Mouse (Mus musculus): ENCODE measurements around the gene Ankrd33b.
A peak's percentile ranks its signal among the peaks of the same experiment; 100 is the strongest.

Gene Ankrd33b

GRCm38 (mm10) chr15:31258693-31259439, 108.7 kb downstream of the Ankrd33b start:
- no peak for DNase-seq

- no peak for DNase-seq
Observed at GRCm38 (mm10) chr15:31258029-31258692, 109.4 kb downstream of the Ankrd33b start.

DNA sequence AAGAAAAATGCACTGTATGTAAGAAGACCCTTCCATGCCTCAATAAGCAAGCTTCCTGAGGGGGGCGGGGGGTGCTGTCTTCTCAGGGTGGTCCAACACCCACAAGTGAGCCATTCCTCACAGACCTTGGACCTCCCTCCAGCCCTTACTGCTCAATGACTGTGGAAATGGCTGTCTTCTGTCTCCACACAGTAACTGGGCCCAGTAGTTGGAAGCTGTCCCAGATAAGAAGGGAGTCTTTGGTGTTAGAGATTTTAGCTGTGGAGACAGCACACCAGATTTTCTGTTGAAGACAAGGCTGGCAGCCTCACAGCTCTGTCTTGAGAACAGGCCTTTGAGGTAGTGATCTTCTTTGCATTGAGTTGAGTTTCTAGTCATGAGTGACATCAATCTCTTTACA, 110.2 kb downstream of the Ankrd33b start:
- no peak for DNase-seq

GRCm38 (mm10) chr15:31255762-31256161, 111.8 kb downstream of the Ankrd33b start:
- DNase-seq = no peak

DNA sequence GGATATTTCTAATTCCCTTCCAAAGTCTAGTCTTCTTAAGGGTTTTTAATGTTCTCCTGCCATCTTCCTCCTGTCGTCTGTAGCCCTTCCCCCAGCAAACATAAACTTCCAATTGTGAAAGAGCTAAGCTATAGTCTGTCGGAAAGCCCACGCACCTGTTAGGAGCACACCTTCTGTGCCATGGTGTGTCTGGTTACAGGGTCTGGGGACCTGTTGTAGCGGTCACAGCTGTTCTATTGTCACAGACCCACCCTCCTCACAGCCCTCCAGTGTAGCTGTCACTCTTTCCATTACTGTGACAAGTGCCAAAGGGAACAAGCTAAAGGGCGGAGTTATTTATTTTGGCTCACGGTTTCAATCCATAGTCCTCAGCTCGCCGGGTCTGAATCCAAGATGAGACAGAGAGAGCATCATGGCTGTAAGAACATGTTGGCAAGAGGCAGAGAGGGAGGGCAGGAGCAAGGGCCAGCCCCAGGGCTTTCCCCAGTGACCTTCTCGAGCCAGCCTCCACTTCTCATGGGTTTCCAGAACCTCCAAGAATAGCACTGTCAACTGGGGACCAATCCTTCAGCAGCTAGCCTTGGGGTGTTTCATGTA, 112.5 kb downstream of the Ankrd33b start:
- no peak for DNase-seq

GRCm38 (mm10) chr15:31253963-31254362, 113.6 kb downstream of the Ankrd33b start:
- DNase-seq = no peak

- DNase-seq = no peak
Observed at GRCm38 (mm10) chr15:31253380-31253779, 114.1 kb downstream of the Ankrd33b start.

GRCm38 (mm10) chr15:31252590-31253311, 114.8 kb downstream of the Ankrd33b start:
- DNase-seq = no peak

DNA sequence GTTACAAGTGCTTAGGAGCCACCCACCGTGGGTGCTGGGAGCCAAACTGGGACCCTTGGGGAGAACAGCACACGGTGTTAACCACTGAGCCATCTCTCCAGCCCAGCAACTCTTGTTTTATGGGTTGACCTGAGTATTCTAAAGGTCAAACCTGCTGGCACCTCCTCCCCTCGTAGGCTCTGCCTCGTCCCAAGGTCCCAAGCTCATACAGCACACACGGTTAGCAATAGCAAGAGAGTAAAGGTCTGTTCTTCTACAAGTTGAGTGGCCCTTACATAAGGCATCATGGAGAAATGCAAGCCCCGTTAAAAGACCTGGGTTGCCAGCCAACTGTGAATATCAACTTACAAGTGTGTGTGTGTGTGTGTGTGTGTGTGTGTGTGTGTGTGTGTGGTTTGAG, 116.3 kb downstream of the Ankrd33b start:
- DNase-seq = no peak

DNA sequence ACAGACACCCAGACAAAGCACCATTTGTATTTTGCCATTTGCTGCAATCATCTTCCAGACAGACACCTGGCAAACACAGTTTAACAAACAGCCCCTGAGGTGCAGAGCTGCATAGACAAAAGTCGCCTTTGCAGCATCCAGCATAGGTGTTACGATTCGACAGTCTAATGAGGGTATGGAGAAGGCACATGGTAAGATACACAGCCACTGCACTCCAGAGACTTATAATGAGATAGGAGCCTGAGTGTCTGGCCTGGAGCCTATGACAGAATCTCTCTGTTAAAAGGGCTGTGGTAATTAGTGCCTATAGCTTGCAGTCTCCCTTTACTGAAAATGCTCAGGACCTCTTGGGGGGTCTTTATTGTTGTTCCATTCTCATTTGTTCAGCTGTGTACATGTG, 116.8 kb downstream of the Ankrd33b start:
- DNase-seq = no peak

GRCm38 (mm10) chr15:31250027-31250426, 117.5 kb downstream of the Ankrd33b start:
- DNase-seq = peak in 1 of 2 experiments; percentile 43

- DNase-seq = no peak
Observed at GRCm38 (mm10) chr15:31248882-31249281, 118.6 kb downstream of the Ankrd33b start.

- DNase-seq = peak; percentile 69 to 73
Observed at GRCm38 (mm10) chr15:31247035-31247434, 120.5 kb downstream of the Ankrd33b start.

DNA sequence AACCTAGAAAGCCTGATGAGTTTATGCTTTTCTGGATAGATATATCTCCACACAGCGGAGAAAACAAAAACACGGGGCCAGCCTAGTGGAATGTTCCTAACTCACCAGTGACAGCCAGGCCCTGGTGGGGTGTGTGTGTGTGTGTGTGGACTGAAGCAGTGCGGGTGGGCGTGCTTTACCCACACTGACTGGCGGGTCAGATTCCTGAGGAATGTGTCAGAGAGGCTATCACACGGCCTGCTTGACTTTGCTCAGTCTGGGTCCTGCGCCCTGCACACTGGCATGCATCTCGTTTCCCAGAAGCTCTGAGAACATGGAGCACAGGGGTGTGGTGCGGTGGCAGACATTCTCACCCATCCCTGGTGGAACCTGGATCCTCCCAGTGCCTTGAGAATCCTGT, 121.6 kb downstream of the Ankrd33b start:
- no peak for DNase-seq

DNA sequence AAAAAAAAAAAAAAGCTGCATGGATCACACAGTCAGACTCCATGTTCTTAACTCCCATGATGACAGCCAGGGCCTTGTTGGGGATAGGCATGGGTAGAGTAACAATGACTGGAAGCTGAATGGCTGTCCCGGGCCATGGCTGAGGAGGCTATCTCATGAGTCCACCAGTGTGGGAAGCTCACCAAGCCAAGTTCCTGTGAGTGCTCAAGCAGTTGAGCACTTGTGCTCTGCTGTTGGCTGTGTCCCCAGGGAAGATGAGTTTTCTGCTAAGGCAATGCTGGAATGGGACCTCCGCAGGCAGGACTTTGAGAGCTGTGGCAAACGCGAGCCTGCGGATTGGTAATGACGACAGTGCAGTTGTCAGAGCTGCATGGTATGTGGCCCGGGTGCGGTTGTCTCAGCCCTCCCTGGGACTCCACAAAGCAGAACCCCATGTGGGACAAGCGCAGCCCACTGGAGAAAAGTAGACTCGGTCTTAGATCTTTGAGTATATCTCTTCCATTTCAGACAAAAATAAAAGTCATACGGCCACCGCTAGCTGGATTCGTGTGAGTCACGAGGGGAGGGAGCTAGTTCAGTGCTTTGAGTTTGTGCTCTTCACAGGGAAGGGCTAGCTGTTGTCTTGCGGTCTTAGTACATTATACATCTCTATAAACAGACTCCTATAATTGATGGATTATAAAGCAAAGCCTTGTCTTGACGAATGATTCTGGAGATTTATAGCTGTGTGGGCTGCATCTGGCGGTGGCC, 122.7 kb downstream of the Ankrd33b start:
- no peak for DNase-seq

DNA sequence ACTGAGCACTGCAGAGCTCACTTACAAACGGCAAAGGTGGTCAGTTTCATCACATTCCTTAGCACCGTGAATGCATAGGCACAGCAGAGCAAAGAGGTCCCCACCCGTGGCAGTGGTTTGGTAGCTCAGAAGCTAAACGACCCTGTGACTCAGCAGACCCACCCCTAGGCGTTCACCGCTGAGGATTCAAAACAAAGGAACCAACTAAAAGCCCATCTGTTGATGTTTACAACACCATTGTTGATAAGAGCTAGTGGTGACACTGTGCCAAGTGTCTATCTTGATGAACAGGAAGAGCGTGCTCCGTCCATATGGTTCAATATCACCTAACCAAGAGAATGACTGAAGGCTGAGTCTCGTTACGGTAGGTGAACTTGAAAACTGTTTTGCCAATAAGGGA, 124.3 kb downstream of the Ankrd33b start:
- no peak for DNase-seq
